Mouse (Mus musculus): Measurements from ENCODE around the gene Etfrf1.

DNA sequence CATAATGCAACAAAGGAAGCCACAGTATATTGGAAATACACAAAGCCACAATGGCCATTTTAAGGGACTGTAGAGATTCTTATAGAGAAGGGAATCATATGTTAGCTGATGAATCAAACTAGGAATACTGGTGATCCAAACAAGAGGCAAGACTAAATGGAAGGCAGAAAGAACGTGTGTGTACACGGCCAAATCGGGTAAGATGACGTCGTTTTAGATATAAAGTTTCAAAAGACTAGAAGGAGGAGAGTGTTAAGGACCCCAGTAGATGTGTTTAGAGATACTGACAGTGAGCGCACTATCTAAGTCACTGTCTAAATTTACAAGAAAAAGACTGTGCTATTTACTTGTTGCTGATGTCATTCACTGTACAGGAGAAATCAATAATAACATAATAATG lies 13.3 kb downstream of the Etfrf1 start:
- TF ChIP-seq POLR2AphosphoS2 (IDR thresholded peaks at IDR 0.05; ENCODE audit: low read depth, low read length) (no peak), BHLHE40 (IDR thresholded peaks at IDR 0.05; ENCODE audit: low read depth, low read length) (no peak), RAD21 (IDR thresholded peaks at IDR 0.05; ENCODE audit: low read depth, low read length) (no peak), CTCF (conservative IDR thresholded peaks at IDR 0.05 in 1 of 2, IDR thresholded peaks at IDR 0.05 in 1 of 2; ENCODE audit: low read depth in 2 of 2, low read length in 2 of 2) (no peak), JUN (IDR thresholded peaks at IDR 0.05; ENCODE audit: insufficient read depth, low read depth, low read length) (no peak), RCOR1 (conservative IDR thresholded peaks at IDR 0.05; ENCODE audit: low read depth, low read length) (no peak), SIN3A (IDR thresholded peaks at IDR 0.05; ENCODE audit: low read length) (no peak), ZKSCAN1 (IDR thresholded peaks at IDR 0.05; ENCODE audit: borderline replicate concordance, low read depth, low read length) (no peak), POLR2A (IDR thresholded peaks at IDR 0.05; ENCODE audit: low read depth, low read length) (no peak), ZC3H11A (IDR thresholded peaks at IDR 0.05; ENCODE audit: low read depth, low read length) (no peak), EP300 (IDR thresholded peaks at IDR 0.05; ENCODE audit: low read length) (no peak), UBTF (IDR thresholded peaks at IDR 0.05; ENCODE audit: low read depth, low read length) (no peak), MAX (IDR thresholded peaks at IDR 0.05; ENCODE audit: low read length) (no peak), JUND (conservative IDR thresholded peaks at IDR 0.05; ENCODE audit: low read depth, low read length) (no peak)
